Mouse (Mus musculus): Measurements from ENCODE around the gene Ugt2b37. TPM values are rescaled to one million over a fixed set of nuclear protein-coding genes. Genes with fewer than 3 reads are reported as not detected.
"Not testable (repeated sequence)": the region's sequence is repeated elsewhere in the genome, so short reads cannot be mapped to it uniquely, and the experiment has no call there.

Gene Ugt2b37
- not detected for total RNA-seq (2021)
- long read RNA-seq, experiment 1: 0 reads
- long read RNA-seq, experiment 2: 0 reads

DNA sequence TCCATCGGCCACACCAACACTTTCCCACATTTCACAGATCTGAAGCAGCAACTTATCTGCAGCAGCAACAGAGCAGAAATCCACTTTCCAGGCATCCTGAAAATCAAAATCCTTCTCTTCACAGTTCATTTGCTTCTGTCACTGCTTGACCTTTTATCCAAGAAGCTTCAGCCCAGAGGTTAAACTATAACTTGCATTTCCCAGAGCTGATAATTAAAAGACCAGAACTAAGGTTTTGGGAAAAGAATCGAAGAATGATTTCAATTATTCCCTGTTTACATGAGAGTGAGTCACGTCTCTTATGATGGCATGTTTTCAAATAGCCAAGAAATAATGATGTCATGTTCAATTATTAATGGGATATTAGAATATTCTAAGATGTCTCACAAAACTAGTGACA is at the start of gene Ugt2b37:
Gene Ugt2b37 (minus strand): TSS at position 129 of the 400 bp plus-strand sequence.
- H3K27ac ChIP-seq; DNase-seq; intact Hi-C loops (cut with DNase I); H3K4me3 ChIP-seq: not testable (repeated sequence)

- DNase-seq; intact Hi-C loops (cut with DNase I); H3K27ac ChIP-seq; H3K4me3 ChIP-seq: not testable (repeated sequence)
These were observed 31.6 kb upstream of the Ugt2b37 start for GRCm38 (mm10) chr5:87286180-87286579.

DNA sequence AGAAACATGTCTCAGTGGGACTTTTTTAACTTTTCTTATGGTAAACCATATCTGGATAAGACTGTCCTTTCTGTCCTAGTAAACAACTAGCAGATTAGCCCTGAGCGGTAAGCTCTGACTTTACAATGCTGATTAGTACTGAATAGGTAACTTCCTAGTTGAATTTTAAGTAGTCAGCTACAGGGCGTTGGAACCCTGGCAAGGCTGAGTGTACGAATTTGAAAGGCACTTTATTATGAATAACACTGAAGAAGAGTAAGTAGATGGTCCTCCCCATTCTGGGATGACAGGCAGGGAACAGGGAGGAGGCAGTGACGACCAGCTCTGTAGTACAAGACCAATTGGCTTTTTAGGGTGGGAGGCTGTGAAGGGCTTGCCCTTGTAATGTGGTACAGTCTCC is 21.4 kb upstream of the Ugt2b37 start:
- H3K4me3 ChIP-seq; DNase-seq; H3K27ac ChIP-seq; intact Hi-C loops (cut with DNase I): not testable (repeated sequence)

DNA sequence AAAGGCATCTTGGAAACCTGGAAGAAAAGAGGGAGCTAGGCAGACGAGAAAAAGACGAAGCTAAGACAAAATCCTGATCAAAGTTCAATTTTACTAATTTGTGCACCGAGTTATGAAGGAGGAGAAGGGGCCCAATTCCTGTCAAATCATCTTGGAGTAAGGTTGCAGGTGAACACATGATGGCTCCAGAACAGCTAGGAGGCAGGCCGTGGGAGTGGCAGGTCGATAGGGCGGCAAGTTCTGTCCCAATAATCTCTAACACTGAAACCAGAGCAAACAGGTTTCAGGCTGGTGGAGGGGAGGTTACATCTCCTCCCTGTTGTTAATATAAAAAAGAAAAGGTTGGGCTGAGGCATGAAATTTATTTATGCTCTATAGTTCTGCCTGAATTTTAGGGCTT is 21.0 kb upstream of the Ugt2b37 start:
- intact Hi-C loops (cut with DNase I): no loop called here
- TF ChIP-seq CTCF (IDR thresholded peaks at IDR 0.05): no peak
- no peak for DNase-seq
- Histone ChIP-seq H3K4me3 (no peak overlapping the region), H3K27ac (no peak overlapping the region)

GRCm38 (mm10) chr5:87255831-87256230 is 1.2 kb upstream of the Ugt2b37 start:
- Histone ChIP-seq H3K4me3 (no peak overlapping the region), H3K27ac (no peak overlapping the region)
- intact Hi-C loops (cut with DNase I): no loop called here
- no peak for DNase-seq
- TF ChIP-seq CTCF (IDR thresholded peaks at IDR 0.05): no peak

DNA sequence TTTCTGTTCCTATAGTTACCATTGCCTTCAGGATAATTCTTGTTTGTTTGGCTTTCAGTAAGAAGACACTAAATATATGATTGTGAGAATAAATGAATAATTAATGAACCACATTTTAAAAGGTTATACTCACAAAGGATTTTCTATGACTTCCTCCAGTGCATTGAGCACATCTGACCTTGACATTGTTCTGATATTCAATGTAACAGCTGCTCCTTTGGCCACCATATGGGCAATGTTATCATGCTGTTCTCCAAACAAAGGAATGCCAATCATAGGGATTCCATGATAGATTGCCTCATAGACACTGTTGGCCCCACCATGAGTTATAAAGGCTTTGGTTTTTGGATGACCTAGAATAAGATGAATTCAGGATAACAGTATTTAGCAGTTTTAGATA is 12.5 kb downstream of the Ugt2b37 start:
- H3K4me3 ChIP-seq; DNase-seq; intact Hi-C loops (cut with DNase I); H3K27ac ChIP-seq: not testable (repeated sequence)

GRCm38 (mm10) chr5:87196430-87196829 is 58.2 kb downstream of the Ugt2b37 start:
- H3K4me3 ChIP-seq; intact Hi-C loops (cut with DNase I); H3K27ac ChIP-seq; DNase-seq: not testable (repeated sequence)

Other genes with a start within 250 kb of the Ugt2b37 start
- gene Ugt2b36, start 162.2 kb downstream of the Ugt2b37 start, total RNA-seq (2021): not detected
- gene Ugt2b5, start 114.5 kb downstream of the Ugt2b37 start, total RNA-seq (2021): not detected
- not detected for gene Ugt2a3, start 82.4 kb upstream of the Ugt2b37 start, total RNA-seq (2021)
- gene Ugt2b38, start 169.4 kb upstream of the Ugt2b37 start, total RNA-seq (2021): not detected
- not detected for gene Ugt2a2, start 227.5 kb upstream of the Ugt2b37 start, total RNA-seq (2021)
- not detected for gene Gm43638, start 232.0 kb upstream of the Ugt2b37 start, total RNA-seq (2021)
- not detected for gene Ugt2a1, start 236.1 kb upstream of the Ugt2b37 start, total RNA-seq (2021)

Data from gastrocnemius, adult 2 months (tissue).